Mouse (Mus musculus): ENCODE results near the gene Helz. TPM values are rescaled to one million over a fixed set of nuclear protein-coding genes. Genes with fewer than 3 reads are reported as not detected.

Helz gene
- total RNA-seq, 2 experiments from 2014 or later = 42.5 to 47.2 TPM

- DNase-seq (ENCODE audit: low spot score in 2 of 2) = no peak
Observed at GRCm38 (mm10) chr11:107716332-107716938, 168.7 kb downstream of the Helz start, which contains the start of gene Cacng1. Gene Cacng1 (minus strand): TSS chr11:107716522.

- no peak for DNase-seq (ENCODE audit: low spot score in 2 of 2)
Observed at GRCm38 (mm10) chr11:107720264-107721021, 172.7 kb downstream of the Helz start.

- DNase-seq (ENCODE audit: low spot score in 2 of 2) = no peak
Observed at GRCm38 (mm10) chr11:107721057-107721456, 173.3 kb downstream of the Helz start.

- no peak for DNase-seq (ENCODE audit: low spot score in 2 of 2)
Observed at GRCm38 (mm10) chr11:107724603-107725002, 176.9 kb downstream of the Helz start.

- DNase-seq (ENCODE audit: low spot score in 2 of 2) = no peak
Observed at GRCm38 (mm10) chr11:107728073-107728863, 180.5 kb downstream of the Helz start.

- DNase-seq (ENCODE audit: low spot score in 2 of 2) = no peak
Observed at GRCm38 (mm10) chr11:107729141-107729540, 181.4 kb downstream of the Helz start.

- no peak for DNase-seq (ENCODE audit: low spot score in 2 of 2)
Observed at GRCm38 (mm10) chr11:107730940-107731339, 183.2 kb downstream of the Helz start.

GRCm38 (mm10) chr11:107731498-107731897 is 183.8 kb downstream of the Helz start:
- DNase-seq (ENCODE audit: low spot score in 2 of 2) = no peak

GRCm38 (mm10) chr11:107734133-107734532 is 186.4 kb downstream of the Helz start:
- no peak for DNase-seq (ENCODE audit: low spot score in 2 of 2)

GRCm38 (mm10) chr11:107737886-107738285 is 190.2 kb downstream of the Helz start:
- no peak for DNase-seq (ENCODE audit: low spot score in 2 of 2)

- no peak for DNase-seq (ENCODE audit: low spot score in 2 of 2)
Observed at GRCm38 (mm10) chr11:107738418-107739099, 190.8 kb downstream of the Helz start.

GRCm38 (mm10) chr11:107743100-107743499 is 195.4 kb downstream of the Helz start:
- DNase-seq (ENCODE audit: low spot score in 2 of 2) = no peak

Small RNA genes lying within 50 kb of the gene (microRNA-seq; reads per million reads assigned to microRNA genes)
- 0 to 0.49 reads per million in 2 experiments for gene Mir6932

Other genes starting within 250 kb of the Helz start
- 10 to 100 TPM; 46.1 to 48.1 TPM for gene Pitpnc1, start 77.2 kb upstream of the Helz start, total RNA-seq (2021)
- gene Psmd12, start 68.4 kb upstream of the Helz start, total RNA-seq (2021) = 10 to 100 TPM; 66.5 to 69.8 TPM
- not detected for gene Cacng1, start 168.6 kb downstream of the Helz start, total RNA-seq (2021)
- gene Cacng4, start 246.6 kb downstream of the Helz start, total RNA-seq (2021) = 10 to 100 TPM; 20.1 to 21.7 TPM